Mouse (Mus musculus): ENCODE results near the gene Tent4b.

Tent4b gene

GRCm38 (mm10) chr8:88301589-88302437 is 102.8 kb downstream of the Tent4b start:
- no peak for DNase-seq (ENCODE audit: low spot score in 2 of 2)

- no peak for DNase-seq (ENCODE audit: low spot score in 2 of 2)
Observed at GRCm38 (mm10) chr8:88305814-88306213, 106.8 kb downstream of the Tent4b start.

- DNase-seq (ENCODE audit: low spot score in 2 of 2), result no peak
Observed at GRCm38 (mm10) chr8:88306511-88306910, 107.5 kb downstream of the Tent4b start.

GRCm38 (mm10) chr8:88307736-88308135 is 108.7 kb downstream of the Tent4b start:
- no peak for DNase-seq (ENCODE audit: low spot score in 2 of 2)

Measured in heart, adult 9 months (tissue).